Mouse (Mus musculus): ENCODE data around the gene Dlk1.
A peak's percentile ranks its signal among the peaks of the same experiment; 100 is the strongest.
"Not testable (repeated sequence)": the region's sequence is repeated elsewhere in the genome, so short reads cannot be mapped to it uniquely, and the experiment has no call there.

Gene Dlk1

GRCm38 (mm10) chr12:109439974-109440373 lies 12.6 kb upstream of the Dlk1 start:
- no peak for DNase-seq (ENCODE audit: low read depth, low spot score)

GRCm38 (mm10) chr12:109441366-109441765 lies 11.3 kb upstream of the Dlk1 start:
- no peak for DNase-seq (ENCODE audit: low read depth, low spot score)

DNA sequence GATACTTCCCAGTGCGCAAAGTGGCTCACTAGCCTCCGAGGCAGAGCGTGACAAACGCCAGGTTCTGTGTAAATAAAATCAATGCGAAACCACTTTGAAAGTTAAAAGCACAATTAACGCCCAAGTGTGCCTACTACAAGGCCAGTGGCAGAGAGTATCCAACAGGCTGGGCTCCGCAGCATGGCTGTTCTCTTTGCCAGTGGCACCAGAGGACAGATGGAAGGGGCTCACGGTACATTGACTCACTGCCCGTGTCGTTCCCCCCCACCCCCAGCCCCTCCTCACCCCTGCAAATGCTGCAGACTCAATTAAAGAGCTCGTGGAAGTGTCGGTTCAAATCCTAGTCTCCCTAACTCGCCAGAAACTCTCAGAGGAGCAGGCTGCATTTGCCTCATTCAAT lies 10.5 kb upstream of the Dlk1 start:
- DNase-seq (ENCODE audit: low read depth, low spot score), result no peak

DNA sequence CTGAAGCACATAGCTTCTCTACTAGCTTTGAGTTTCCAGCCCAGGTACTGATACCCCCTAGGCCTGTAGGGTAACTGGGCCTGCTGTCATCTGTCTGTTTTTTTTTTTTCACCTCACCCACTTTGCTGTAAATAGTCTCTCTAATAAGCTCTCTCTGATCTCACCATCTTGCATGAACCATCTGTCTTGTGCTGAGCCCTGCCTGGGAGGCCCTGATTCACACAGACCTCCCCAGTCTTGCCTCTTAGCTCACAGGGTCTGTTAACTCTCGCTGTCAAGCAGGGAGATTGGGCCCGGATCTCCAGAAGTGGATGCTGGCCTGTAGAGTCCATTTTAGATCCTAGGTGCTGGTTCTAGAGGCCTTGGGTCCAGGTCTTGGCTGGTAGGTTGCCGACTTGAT lies 9.3 kb upstream of the Dlk1 start:
- no peak for DNase-seq (ENCODE audit: low read depth, low spot score)

GRCm38 (mm10) chr12:109444999-109445398 lies 7.6 kb upstream of the Dlk1 start:
- no peak for DNase-seq (ENCODE audit: low read depth, low spot score)

GRCm38 (mm10) chr12:109445499-109446235 lies 7.0 kb upstream of the Dlk1 start:
- no peak for DNase-seq (ENCODE audit: low read depth, low spot score)

GRCm38 (mm10) chr12:109446236-109446941 lies 6.2 kb upstream of the Dlk1 start:
- no peak for DNase-seq (ENCODE audit: low read depth, low spot score)

DNA sequence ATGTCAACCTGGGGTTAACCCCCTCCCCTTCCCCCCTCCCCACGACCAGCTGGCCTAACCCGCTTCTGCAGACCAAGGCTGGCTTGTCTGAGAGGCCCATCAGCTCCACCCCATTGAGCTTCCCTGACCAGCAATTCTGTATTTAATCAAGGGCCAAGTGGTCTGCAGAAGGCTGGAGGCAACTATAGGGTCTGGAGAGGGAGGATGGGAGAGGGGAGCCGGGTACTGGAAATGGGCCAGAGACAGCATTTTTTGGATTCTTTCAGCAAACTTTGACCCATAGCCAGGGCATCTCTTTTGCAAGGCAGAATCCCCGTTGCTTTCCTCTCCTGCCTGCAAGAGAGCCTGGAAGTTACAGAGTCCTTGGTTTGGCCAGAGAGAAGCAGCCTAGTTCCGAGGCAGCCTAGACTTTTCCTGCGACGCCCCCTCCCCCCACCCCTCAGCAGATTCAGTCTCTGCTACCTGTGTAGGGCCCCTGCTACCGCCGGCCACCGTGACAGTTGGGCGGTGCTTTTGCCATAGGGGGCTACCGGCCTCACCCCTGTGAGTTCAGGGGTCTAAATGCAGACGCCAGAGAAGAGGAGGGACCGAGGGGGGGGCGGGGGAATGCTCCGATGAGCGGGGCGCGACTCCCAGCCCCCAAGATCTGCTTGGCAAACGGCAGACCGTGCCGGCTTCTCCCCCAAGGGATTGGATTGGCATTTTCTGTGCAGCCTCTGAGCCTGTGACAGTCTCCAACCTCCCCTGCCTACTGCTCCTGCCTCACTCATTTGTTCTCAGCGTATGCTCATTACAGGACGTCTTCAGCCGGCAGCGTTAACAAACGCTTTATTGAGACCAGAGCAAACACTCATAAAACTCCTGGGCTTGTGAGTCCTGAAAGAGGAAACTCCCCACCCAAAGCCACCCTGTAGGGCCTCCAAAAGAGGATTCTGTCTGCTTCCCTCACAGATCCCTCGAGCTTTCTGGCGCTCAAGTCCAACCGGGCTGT lies 2.9 kb upstream of the Dlk1 start:
- DNase-seq (ENCODE audit: low read depth, low spot score), result peak; percentile 65

GRCm38 (mm10) chr12:109453065-109453997 lies 708 bp downstream of the Dlk1 start:
- DNase-seq (ENCODE audit: low read depth, low spot score), result no peak

DNA sequence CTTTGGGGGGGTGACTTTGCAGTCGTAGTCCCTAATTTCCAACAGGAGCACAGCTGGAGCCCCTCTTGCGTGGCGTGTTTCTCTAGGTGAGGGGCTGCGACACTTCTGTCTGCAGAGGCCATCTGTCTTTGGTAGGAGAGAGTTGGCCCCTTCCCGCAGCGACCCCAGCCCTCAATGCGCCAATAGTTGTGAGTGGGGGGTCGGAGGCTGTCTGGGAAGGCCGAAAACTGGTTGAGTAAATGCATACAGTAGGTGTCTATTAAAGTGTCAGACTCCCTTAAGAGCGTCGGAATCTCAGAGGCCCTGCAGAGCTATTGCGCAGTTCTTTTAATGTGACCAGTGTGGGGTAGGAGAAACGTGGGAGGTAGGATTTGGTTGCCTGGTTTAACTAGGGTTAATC lies 1.5 kb downstream of the Dlk1 start:
- DNase-seq (ENCODE audit: low read depth, low spot score), result no peak

GRCm38 (mm10) chr12:109456531-109457202 lies 4.0 kb downstream of the Dlk1 start:
- DNase-seq (ENCODE audit: low read depth, low spot score), result no peak

DNA sequence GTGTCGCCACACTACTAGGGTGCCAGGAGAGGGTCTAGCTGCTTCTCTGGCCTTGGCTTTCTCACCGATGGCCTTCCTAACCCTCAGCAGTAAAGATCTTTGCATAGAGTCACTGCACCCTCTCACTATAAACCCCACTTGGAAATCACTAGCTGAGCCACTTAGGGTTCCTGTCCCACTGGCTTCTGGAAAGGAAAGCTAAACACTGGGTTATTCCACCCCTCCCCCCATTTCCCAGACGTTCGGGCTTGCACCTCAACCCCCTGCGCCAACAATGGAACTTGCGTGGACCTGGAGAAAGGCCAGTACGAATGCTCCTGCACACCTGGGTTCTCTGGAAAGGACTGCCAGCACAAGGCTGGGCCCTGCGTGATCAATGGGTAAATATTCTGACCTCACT lies 5.2 kb downstream of the Dlk1 start:
- DNase-seq (ENCODE audit: low read depth, low spot score), result no peak

GRCm38 (mm10) chr12:109458896-109459295 lies 6.3 kb downstream of the Dlk1 start:
- DNase-seq (ENCODE audit: low read depth, low spot score), result no peak

GRCm38 (mm10) chr12:109459481-109460401 lies 7.1 kb downstream of the Dlk1 start:
- no peak for DNase-seq (ENCODE audit: low read depth, low spot score)

DNA sequence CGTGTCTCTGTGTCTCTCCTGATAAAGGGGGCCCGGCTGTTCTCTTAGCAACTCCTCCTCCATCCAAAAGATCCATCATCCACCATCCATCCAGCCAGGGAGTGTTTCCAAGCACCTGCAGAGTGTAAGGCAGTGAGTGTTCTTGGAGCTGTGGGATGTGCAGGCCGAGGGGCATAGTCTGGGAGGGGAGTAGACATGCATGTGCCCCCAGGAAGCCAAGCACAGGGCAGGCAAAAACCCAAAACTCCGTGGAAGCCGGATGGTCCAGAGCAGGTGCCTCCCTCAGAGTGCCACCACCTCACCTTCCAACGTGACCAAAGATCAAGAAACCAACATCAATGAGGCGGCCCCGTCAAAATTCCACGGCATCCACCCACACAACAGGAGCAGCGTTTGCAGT lies 10.0 kb downstream of the Dlk1 start:
- DNase-seq (ENCODE audit: low read depth, low spot score), result no peak

GRCm38 (mm10) chr12:109467417-109467816 lies 14.8 kb downstream of the Dlk1 start:
- not testable (repeated sequence) for DNase-seq (ENCODE audit: low read depth, low spot score)

- no peak for DNase-seq (ENCODE audit: low read depth, low spot score)
Measured at GRCm38 (mm10) chr12:109469793-109470192, 17.2 kb downstream of the Dlk1 start.

DNA sequence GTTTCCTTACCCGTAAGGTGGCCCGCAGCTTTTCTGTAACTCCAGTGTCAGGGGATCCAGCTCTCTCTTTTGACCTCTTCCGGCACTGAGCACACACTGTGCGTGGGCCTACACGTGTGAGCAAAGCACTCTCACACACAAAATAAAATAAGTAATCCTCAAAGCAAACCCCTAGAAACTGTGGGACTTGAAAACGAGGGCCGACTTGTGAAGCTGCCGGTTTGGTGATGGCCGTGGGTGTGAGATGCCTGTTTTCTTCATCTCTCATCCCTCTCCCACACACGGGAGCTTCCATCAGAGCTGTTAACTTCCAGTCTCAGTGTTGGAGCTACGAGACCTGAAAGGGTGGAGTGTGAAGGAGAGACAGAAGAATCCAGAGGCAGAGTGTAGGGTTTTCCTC lies 20.0 kb downstream of the Dlk1 start:
- no peak for DNase-seq (ENCODE audit: low read depth, low spot score)

DNA sequence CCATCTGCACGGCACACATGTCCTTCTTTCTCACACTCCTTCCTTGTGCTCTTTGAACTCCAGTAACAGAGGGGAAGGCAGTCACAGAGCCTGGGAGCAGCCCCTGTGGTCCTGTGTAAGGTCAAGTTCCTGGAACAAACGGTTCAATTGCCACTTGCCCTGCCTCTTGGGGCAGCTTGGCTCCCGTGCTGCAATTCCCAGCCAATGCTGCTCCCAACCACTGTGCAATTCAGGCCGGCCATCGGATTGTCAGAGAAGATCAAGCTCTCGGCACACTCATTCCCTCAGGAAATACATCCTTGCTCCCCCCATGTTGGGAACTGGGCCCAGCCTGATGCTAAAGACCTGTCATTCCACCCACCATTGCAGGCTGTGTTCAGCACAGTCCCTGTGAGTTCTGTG lies 21.0 kb downstream of the Dlk1 start:
- no peak for DNase-seq (ENCODE audit: low read depth, low spot score)

Data from forelimb bud, embryonic 11.5 days (tissue).